Mouse (Mus musculus) gonadal fat pad, adult 2 months (tissue): ENCODE data around the gene Fgd4. TPM values are rescaled to one million over a fixed set of nuclear protein-coding genes. Genes with fewer than 3 reads are reported as not detected.

Experiments
- DNase-seq: peaks from one replicate; pipeline ENCODE4 v3.0.0-alpha.2; 2012; ENCODE audit warnings: low read depth
- polyA plus RNA-seq: library from polyadenylated mRNA; depleted of rRNA; stranded (reverse); fragments of >200 nt; gene quantifications from 2 replicates; pipeline ENCODE4 v1.2.3, GENCODE M21; 2012; rRNA removed

The Fgd4 gene
- 3.3 and 4.0 TPM in 2 replicates for polyA plus RNA-seq

GRCm38 (mm10) chr16:16600461-16600860, at the start of gene Fgd4:
Fgd4 (minus strand) TSS chr16:16600549.
- DNase-seq: no peak

- no peak for DNase-seq
Measured at GRCm38 (mm10) chr16:16645148-16645547, 44.8 kb upstream of the Fgd4 start.

- DNase-seq: no peak
Measured at GRCm38 (mm10) chr16:16633730-16634129, 33.4 kb upstream of the Fgd4 start.

- no peak for DNase-seq
Measured at GRCm38 (mm10) chr16:16599586-16600401, 555 bp downstream of the Fgd4 start.

- no peak for DNase-seq
Measured at GRCm38 (mm10) chr16:16596582-16596981, 3.8 kb downstream of the Fgd4 start.

- no peak for DNase-seq
Measured at GRCm38 (mm10) chr16:16592622-16593021, 7.7 kb downstream of the Fgd4 start.

GRCm38 (mm10) chr16:16584409-16585032, 15.8 kb downstream of the Fgd4 start:
- DNase-seq: no peak

- no peak for DNase-seq
Measured at GRCm38 (mm10) chr16:16576556-16576955, 23.8 kb downstream of the Fgd4 start.

- no peak for DNase-seq
Measured at GRCm38 (mm10) chr16:16574508-16574907, 25.8 kb downstream of the Fgd4 start.

- DNase-seq: no peak
Measured at GRCm38 (mm10) chr16:16573167-16573566, 27.2 kb downstream of the Fgd4 start.

GRCm38 (mm10) chr16:16571356-16571755, 29.0 kb downstream of the Fgd4 start:
- peak; percentile 51 for DNase-seq

GRCm38 (mm10) chr16:16566786-16567185, 33.6 kb downstream of the Fgd4 start:
- no peak for DNase-seq

GRCm38 (mm10) chr16:16566215-16566614, 34.1 kb downstream of the Fgd4 start:
- no peak for DNase-seq

GRCm38 (mm10) chr16:16565786-16566185, 34.6 kb downstream of the Fgd4 start:
- DNase-seq: no peak

GRCm38 (mm10) chr16:16560718-16561117, 39.6 kb downstream of the Fgd4 start:
- no peak for DNase-seq

GRCm38 (mm10) chr16:16559878-16560531, 40.3 kb downstream of the Fgd4 start:
- DNase-seq: no peak

- no peak for DNase-seq
Measured at GRCm38 (mm10) chr16:16559016-16559877, 41.1 kb downstream of the Fgd4 start.

- peak; percentile 85 for DNase-seq
Measured at GRCm38 (mm10) chr16:16557738-16558137, 42.6 kb downstream of the Fgd4 start.

- DNase-seq: no peak
Measured at GRCm38 (mm10) chr16:16554098-16554497, 46.3 kb downstream of the Fgd4 start.

- no peak for DNase-seq
Measured at GRCm38 (mm10) chr16:16552197-16552596, 48.2 kb downstream of the Fgd4 start.

GRCm38 (mm10) chr16:16549105-16549504, 51.2 kb downstream of the Fgd4 start:
- no peak for DNase-seq

GRCm38 (mm10) chr16:16546657-16547056, 53.7 kb downstream of the Fgd4 start:
- no peak for DNase-seq
